Mouse (Mus musculus) induced T-regulatory cell, adult 2 months (primary cell): ENCODE results near the gene Cyp4x1.

Source experiments
- DNase-seq: peaks from one replicate; pipeline ENCODE4 v3.0.0-alpha.2; 2012; ENCODE audit warnings: low read depth

Cyp4x1 gene

DNA sequence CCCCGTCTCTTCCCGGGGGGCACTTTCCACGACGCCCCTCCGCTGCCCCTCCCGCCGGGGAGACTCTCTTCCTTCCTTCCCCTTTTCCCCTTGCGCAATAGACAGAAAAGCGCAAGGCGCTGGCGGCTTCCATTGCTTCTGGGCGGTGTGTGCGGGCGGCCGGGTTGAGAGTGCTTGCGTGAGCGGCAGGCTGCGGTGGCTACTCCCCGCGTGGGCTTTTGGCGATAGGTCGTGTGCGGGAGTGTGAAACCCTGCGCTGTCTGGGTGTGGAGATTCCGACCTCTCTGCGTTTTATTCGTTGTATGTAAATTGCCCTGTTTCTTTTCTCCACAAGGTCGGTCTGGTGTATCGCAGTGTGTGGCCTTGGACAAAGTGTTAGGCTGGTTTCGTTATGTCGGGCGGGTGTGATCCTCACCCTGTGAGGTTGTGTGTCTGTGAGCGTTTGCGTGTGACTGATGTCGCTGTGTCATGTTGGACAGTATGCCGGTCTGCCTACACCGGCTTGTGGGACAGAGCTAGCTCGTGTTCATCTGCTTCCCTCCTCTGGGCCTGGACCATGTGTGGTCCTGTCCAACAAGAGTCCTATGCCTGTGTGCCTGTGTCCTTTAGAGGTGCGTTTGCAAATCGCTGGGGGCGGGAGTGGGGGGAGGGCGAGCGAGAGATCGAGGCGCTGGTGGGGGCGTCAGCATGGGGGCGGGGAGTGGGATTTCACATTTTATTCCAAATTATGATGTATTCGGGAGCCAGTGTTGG, 77.0 kb downstream of the Cyp4x1 start:
- DNase-seq: peak; percentile 65

DNA sequence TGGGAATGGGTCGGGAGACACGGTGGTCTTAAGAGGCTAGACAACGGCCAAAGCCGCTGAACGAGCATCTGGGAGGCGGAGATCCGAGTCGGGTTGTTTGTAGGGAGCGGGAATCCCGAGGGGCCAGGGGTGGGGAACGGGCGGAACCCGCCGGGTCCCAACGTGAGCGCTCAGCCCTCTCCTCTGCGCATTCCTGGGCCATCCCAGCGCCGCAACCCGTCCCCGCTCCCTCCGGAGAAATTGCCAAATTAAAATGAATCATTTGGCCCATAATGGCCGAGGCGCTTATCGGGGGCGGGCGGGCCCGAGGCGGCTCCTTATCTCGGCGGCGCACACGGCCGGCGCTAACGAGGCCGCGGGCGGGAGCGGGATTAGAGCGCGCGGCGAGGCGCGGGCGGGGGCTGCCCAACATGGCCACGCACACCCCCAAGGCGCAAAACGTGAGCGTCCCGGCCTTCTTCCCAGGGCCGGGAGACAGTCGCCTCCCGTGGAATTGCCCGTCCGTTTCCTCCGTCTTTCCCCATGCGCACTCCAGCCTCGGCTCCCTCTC, 77.6 kb downstream of the Cyp4x1 start, which contains the start of gene Tal1:
Tal1 (plus strand) TSS at position 56 of the 550 bp plus-strand sequence.
- no peak for DNase-seq
